Mouse (Mus musculus): ENCODE data around the gene Zw10. TPM values are rescaled to one million over a fixed set of nuclear protein-coding genes. Genes with fewer than 3 reads are reported as not detected.

The Zw10 gene
- polyA plus RNA-seq, 1 experiment = 24.0 TPM

DNA sequence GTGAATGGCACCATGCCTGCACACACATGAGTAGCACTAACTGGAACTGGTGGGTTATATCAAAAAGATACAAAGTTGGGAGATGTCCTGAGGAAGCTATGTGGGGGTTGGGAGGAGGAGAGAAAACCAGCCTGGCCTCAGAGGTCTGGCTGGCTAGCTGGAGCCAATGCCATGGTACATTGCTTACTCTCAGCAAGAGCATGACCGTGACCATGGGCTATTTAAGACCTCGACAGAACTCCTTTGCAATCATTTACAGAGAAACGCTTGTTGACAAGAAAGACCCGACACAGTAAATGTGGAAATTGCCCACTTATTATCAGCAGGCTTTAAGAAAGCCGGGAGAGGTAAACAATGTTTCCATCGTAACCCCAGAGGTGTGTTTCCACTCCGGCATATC lies 70.3 kb downstream of the Zw10 start:
- Histone ChIP-seq H3K4me3 (ENCODE audit: insufficient read depth, low read length) (no peak overlapping the region), H3K27ac (ENCODE audit: insufficient read depth, low read length) (no peak overlapping the region), H3K4me1 (ENCODE audit: control insufficient read depth, insufficient read depth, low read length) (no peaks in the 10 kb centered on the region)
- no peak for TF ChIP-seq CTCF (IDR thresholded peaks at IDR 0.05; ENCODE audit: borderline replicate concordance, insufficient read depth, low read length)
- TF ChIP-seq POLR2A (IDR thresholded peaks at IDR 0.05; ENCODE audit: low read depth, low read length) = no peak

Other genes starting within 250 kb of the Zw10 start
- gene Zbtb16, start 219.4 kb upstream of the Zw10 start, polyA plus RNA-seq (2011; ENCODE audit: insufficient read length, low read depth, missing spikeins) = not detected in 2 replicates
- not detected in 2 replicates for gene Htr3a, start 144.5 kb upstream of the Zw10 start, polyA plus RNA-seq (2011; ENCODE audit: insufficient read length, low read depth, missing spikeins)
- not detected in 2 replicates for gene Htr3b, start 90.6 kb upstream of the Zw10 start, polyA plus RNA-seq (2011; ENCODE audit: insufficient read length, low read depth, missing spikeins)
- 20.7 and 22.5 TPM in 2 replicates for gene Usp28, start 70.2 kb upstream of the Zw10 start, polyA plus RNA-seq (2011; ENCODE audit: insufficient read length, low read depth, missing spikeins)
- not detected in 2 replicates for gene Tmprss5, start 25.6 kb downstream of the Zw10 start, polyA plus RNA-seq (2011; ENCODE audit: insufficient read length, low read depth, missing spikeins)
- not detected in 2 replicates for gene Gm4894, start 194.9 kb downstream of the Zw10 start, polyA plus RNA-seq (2011; ENCODE audit: insufficient read length, low read depth, missing spikeins)

Data from embryonic fibroblast, embryonic 13.5 days (primary cell).